Mouse (Mus musculus): ENCODE measurements around the gene Sugt1. TPM values are rescaled to one million over a fixed set of nuclear protein-coding genes. Genes with fewer than 3 reads are reported as not detected.

Gene Sugt1
- polyA plus RNA-seq, 1 experiment from 2014 or later: 186 TPM

DNA sequence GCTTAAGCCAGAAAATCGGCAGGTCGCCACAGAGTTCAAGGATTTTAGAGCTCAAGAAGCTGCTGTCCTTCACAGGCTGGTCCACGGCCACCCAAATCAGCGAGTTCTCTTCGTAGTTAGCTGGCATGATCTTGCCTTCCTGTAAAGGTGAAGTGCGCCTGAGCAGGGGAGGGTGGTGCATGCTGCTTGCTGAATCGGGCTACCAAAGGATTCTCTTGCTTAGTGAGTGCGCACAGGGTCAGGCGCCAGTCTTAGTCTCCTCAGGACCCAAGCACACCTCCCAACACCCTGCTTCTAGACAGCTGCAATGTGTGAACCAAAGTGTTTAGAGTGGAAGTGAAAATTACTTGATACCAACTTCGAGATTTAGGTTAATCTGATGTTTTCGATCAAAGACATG lies 57.9 kb downstream of the Sugt1 start:
- DNase-seq (ENCODE audit: low spot score) (no peak), ATAC-seq (replicated peaks; ENCODE audit: insufficient number of reproducible peaks, low FRiP score, low TSS enrichment, low read depth) (no peak)
- WGBS: 26% methylated on average over 11 of the region's 11 CpGs
- H3K36me3 ChIP-seq (replicated peaks; ENCODE audit: control insufficient read depth, insufficient read depth, low read depth, low read length): no peaks in the 10 kb centered on the region
- H3K4me3 ChIP-seq (ENCODE audit: low read depth, low read length): no peak overlapping the region
- H3K4me1 ChIP-seq (ENCODE audit: control insufficient read depth, insufficient read depth, low read length): no peaks in the 10 kb centered on the region
- no peak overlapping the region for H3K9ac ChIP-seq (replicated peaks; ENCODE audit: low read length)
- H3K27ac ChIP-seq (replicated peaks; ENCODE audit: low read depth, low read length): no peak overlapping the region
- H3K27me3 ChIP-seq (ENCODE audit: control insufficient read depth, insufficient read depth, low read length): no peaks in the 10 kb centered on the region
- no peaks in the 10 kb centered on the region for H3K9me3 ChIP-seq (replicated peaks; ENCODE audit: control insufficient read depth, low read length)
- no peak overlapping the region for H3K4me2 ChIP-seq (ENCODE audit: low read depth, low read length)

DNA sequence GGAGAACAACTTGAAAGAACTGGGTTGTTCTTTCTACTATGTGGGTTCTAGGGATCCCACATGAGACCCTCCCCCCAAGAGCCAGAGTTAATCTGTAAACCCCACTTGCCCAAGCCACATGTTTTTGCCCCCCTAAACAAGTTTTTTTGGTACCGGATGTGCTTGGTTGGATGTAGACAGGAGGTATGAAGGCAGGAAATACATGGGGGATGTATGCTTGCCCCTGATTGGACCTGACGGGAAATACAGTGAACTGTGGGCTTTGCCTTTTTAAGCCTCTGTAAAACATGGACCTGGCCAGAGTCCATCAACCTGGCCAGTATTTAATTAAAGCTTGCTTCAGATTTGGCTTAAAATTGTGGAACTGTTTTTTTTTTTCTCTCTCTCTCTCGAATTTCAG lies 62.2 kb downstream of the Sugt1 start:
- ATAC-seq (replicated peaks; ENCODE audit: insufficient number of reproducible peaks, low FRiP score, low TSS enrichment, low read depth) (no peak), DNase-seq (ENCODE audit: low spot score) (no peak)
- no peak overlapping the region for H3K4me2 ChIP-seq (ENCODE audit: low read depth, low read length)
- H3K9me3 ChIP-seq (replicated peaks; ENCODE audit: control insufficient read depth, low read length): no peaks in the 10 kb centered on the region
- H3K4me1 ChIP-seq (ENCODE audit: control insufficient read depth, insufficient read depth, low read length): no peaks in the 10 kb centered on the region
- no peaks in the 10 kb centered on the region for H3K36me3 ChIP-seq (replicated peaks; ENCODE audit: control insufficient read depth, insufficient read depth, low read depth, low read length)
- 78% methylated on average over 3 of the region's 3 CpGs for WGBS
- no peak overlapping the region for H3K27ac ChIP-seq (replicated peaks; ENCODE audit: low read depth, low read length)
- H3K4me3 ChIP-seq (ENCODE audit: low read depth, low read length): no peak overlapping the region
- no peak overlapping the region for H3K9ac ChIP-seq (replicated peaks; ENCODE audit: low read length)
- H3K27me3 ChIP-seq (ENCODE audit: control insufficient read depth, insufficient read depth, low read length): no peaks in the 10 kb centered on the region

DNA sequence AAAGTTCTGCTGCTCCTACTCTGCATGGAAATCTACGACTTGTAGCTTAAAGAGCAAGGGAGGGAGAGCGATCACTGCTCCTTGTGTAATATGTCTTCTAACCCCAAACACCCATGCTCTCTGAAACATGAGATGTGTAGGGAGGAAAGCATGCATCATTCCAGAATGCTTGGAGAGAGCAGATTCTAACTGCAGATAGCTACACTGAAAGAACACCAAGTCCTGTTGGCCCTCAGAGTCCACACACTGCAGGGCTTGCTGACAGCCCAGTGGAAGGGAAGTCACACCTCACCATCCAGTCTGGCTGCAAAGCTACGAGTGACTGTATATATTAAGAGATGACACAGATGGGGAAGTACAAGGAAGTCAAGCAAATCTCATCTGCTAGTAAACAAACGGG lies 65.2 kb downstream of the Sugt1 start:
- no peaks in the 10 kb centered on the region for H3K9me3 ChIP-seq (replicated peaks; ENCODE audit: control insufficient read depth, low read length)
- H3K4me3 ChIP-seq (ENCODE audit: low read depth, low read length): no peak overlapping the region
- no peak overlapping the region for H3K9ac ChIP-seq (replicated peaks; ENCODE audit: low read length)
- H3K4me1 ChIP-seq (ENCODE audit: control insufficient read depth, insufficient read depth, low read length): no peaks in the 10 kb centered on the region
- no peak for ATAC-seq (replicated peaks; ENCODE audit: insufficient number of reproducible peaks, low FRiP score, low TSS enrichment, low read depth)
- no peaks in the 10 kb centered on the region for H3K27me3 ChIP-seq (ENCODE audit: control insufficient read depth, insufficient read depth, low read length)
- no peak overlapping the region for H3K4me2 ChIP-seq (ENCODE audit: low read depth, low read length)
- H3K36me3 ChIP-seq (replicated peaks; ENCODE audit: control insufficient read depth, insufficient read depth, low read depth, low read length): no peaks in the 10 kb centered on the region
- DNase-seq (ENCODE audit: low spot score): no peak
- no peak overlapping the region for H3K27ac ChIP-seq (replicated peaks; ENCODE audit: low read depth, low read length)
- 78% methylated on average over 4 of the region's 4 CpGs for WGBS

DNA sequence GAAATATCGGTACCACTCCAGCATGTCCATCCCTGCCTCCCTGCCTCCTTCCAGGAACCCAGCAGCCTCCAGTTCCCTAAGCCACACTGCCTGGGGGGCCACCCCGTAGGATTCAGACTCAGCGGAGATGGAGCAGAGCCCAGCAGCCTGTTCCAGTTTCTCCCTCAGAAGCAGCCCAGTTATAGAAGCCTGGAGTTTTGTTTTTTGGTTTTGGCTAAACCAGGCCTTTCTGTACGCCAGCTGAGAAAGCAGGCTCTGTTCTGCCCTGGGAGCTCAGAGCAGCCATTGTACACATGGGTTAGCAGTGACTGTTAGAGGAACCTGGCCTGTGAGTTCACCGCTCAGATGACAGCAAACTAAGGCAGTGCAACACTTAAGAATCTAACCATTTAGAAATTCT lies 70.8 kb downstream of the Sugt1 start:
- 49% methylated on average over 5 of the region's 5 CpGs for WGBS

DNA sequence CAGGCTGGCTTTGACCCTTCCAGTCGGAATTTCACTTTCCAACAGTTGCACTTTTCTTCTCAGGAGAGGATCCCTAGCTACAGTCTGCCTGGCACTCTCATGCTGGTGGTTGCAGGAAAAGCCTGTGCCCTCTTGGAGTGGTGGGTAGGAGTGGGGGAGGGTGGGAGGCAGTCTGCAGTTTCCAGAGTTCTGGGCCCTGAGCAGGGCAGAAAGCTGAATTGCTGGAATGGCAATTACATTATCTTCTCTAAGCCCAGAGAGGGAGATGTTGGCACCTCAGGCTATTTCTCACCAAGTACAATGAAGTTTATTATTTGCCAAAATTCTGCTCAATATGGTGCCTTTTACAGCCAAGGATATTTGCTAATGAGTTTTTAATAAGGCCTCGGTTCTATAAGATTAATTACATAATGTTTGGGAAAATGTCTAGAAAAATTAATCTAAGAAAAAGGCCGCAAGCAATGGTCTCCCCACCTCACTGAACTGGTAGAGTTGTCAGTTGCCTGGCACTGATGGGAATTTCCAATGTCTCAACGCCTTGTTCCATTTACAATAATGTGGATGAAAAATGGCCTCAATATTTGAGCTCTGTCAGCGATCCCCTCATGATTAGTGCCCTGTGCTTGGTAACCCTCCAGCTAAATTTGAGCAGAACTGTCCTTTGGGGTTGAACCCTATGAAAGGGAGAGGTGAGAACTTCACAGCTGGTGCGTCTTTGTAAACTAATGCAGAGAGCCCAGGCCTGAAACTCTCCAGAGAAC lies 71.4 kb downstream of the Sugt1 start:
- Histone ChIP-seq H3K4me3 (ENCODE audit: low read depth, low read length) (no peak overlapping the region), H3K9ac (replicated peaks; ENCODE audit: low read length) (no peak overlapping the region), H3K27ac (replicated peaks; ENCODE audit: low read depth, low read length) (no peak overlapping the region), H3K4me2 (ENCODE audit: low read depth, low read length) (no peak overlapping the region), H3K9me3 (replicated peaks; ENCODE audit: control insufficient read depth, low read length) (no peaks in the 10 kb centered on the region), H3K4me1 (ENCODE audit: control insufficient read depth, insufficient read depth, low read length) (no peaks in the 10 kb centered on the region), H3K36me3 (replicated peaks; ENCODE audit: control insufficient read depth, insufficient read depth, low read depth, low read length) (no peaks in the 10 kb centered on the region), H3K27me3 (ENCODE audit: control insufficient read depth, insufficient read depth, low read length) (no peaks in the 10 kb centered on the region)
- ATAC-seq (replicated peaks; ENCODE audit: insufficient number of reproducible peaks, low FRiP score, low TSS enrichment, low read depth) (no peak), DNase-seq (ENCODE audit: low spot score) (no peak)
- WGBS: 73% methylated on average over 6 of the region's 6 CpGs

More for the DNA sequence above, 70.8 kb downstream of the Sugt1 start:
- Histone ChIP-seq H3K4me1 (ENCODE audit: control insufficient read depth, insufficient read depth, low read length) (no peaks in the 10 kb centered on the region), H3K27ac (replicated peaks; ENCODE audit: low read depth, low read length) (no peak overlapping the region), H3K27me3 (ENCODE audit: control insufficient read depth, insufficient read depth, low read length) (no peaks in the 10 kb centered on the region), H3K4me2 (ENCODE audit: low read depth, low read length) (no peak overlapping the region), H3K36me3 (replicated peaks; ENCODE audit: control insufficient read depth, insufficient read depth, low read depth, low read length) (no peaks in the 10 kb centered on the region), H3K4me3 (ENCODE audit: low read depth, low read length) (no peak overlapping the region), H3K9me3 (replicated peaks; ENCODE audit: control insufficient read depth, low read length) (no peaks in the 10 kb centered on the region), H3K9ac (replicated peaks; ENCODE audit: low read length) (no peak overlapping the region)
- no peak for DNase-seq (ENCODE audit: low spot score)
- ATAC-seq (replicated peaks; ENCODE audit: insufficient number of reproducible peaks, low FRiP score, low TSS enrichment, low read depth): no peak

DNA sequence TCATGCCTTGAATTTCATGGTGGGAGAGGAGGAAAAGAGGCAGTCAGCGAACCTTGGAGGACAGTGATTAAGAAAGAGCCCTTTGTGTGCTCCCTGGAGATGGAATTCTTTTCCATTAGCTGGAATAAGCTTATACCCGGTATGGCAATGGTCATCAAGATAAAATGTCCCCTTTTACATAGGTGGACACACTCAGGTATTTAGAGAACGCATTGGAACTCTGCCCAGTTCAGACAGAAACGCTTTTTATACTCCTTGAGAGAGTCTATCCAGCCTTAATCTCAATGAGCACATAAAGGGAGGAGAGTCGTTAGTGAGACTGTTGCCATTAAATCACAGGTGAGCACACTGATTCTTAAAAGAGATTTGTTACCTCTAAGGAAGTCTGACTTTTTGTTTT lies 73.0 kb downstream of the Sugt1 start:
- DNase-seq (ENCODE audit: low spot score) (no peak), ATAC-seq (replicated peaks; ENCODE audit: insufficient number of reproducible peaks, low FRiP score, low TSS enrichment, low read depth) (no peak)
- Histone ChIP-seq H3K4me1 (ENCODE audit: control insufficient read depth, insufficient read depth, low read length) (no peaks in the 10 kb centered on the region), H3K27me3 (ENCODE audit: control insufficient read depth, insufficient read depth, low read length) (no peaks in the 10 kb centered on the region), H3K27ac (replicated peaks; ENCODE audit: low read depth, low read length) (no peak overlapping the region), H3K4me3 (ENCODE audit: low read depth, low read length) (no peak overlapping the region), H3K4me2 (ENCODE audit: low read depth, low read length) (no peak overlapping the region), H3K9me3 (replicated peaks; ENCODE audit: control insufficient read depth, low read length) (no peaks in the 10 kb centered on the region), H3K9ac (replicated peaks; ENCODE audit: low read length) (no peak overlapping the region), H3K36me3 (replicated peaks; ENCODE audit: control insufficient read depth, insufficient read depth, low read depth, low read length) (no peaks in the 10 kb centered on the region)
- 47% methylated on average over 5 of the region's 5 CpGs for WGBS

DNA sequence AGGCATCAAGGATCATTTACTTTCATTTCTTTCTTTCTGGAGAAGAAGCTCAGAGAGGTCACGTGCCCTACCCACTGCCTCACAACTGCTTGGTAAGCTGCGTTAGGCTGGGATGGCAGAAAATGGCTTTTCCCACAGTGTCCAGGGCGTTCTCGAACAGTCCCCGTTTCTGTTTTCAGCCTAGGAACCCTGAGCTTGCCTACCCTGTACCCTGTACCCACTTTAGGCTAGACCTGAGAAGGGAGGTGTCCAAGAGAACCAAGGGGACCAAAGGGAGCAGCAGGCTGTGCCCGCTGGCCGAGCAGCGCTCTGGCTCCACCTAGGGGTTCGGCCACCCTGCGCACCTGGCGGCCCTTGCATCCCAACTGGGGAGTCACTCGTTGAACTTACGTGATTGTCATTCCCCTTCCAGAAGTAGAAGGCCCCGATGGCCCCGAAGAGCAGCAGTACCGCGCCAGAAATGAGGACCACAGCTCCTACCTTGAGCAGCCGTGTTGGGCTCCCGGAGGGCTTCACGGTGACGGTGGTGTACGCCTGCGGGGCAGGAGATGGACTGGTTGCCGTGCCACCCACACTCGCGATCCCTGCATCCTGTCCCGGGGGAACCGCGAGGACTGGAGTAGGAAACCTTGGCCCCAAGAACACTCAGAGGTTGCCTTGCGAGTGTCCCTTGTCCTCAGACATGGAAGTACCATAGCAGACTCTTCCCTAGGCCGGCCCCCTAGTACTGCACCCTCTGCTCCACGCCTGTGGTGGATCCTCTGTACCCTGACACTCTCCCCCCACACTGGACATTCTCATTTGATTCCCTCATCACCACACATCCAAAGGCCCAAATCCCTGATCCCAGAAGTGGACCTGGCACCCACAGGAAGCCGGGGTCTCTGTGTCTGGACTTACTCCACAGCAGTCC lies 73.8 kb downstream of the Sugt1 start:
- no peak overlapping the region for H3K9ac ChIP-seq (replicated peaks; ENCODE audit: low read length)
- peak overlapping the region; percentile 58 for H3K4me2 ChIP-seq (ENCODE audit: low read depth, low read length)
- peak; percentile 75 for ATAC-seq (replicated peaks; ENCODE audit: insufficient number of reproducible peaks, low FRiP score, low TSS enrichment, low read depth)

DNA sequence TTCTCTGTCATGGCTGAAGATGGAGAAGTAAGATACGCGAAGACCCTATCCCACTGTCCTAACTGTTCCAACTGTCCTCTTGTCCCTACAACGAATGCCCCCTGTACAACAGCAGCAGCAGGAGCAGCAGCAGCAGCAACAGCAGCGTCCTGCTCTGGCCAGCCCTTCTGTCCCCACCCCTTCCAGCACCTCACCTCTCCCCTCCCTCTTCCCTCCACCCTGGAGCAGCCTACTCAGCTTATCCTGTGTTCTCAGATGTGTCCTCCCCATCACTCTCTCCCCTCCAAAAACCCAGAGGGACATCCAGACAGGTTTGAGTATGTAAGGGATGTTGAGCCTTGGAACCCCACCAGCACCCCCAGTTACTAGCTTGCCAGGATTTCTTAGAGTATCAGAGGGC lies 74.5 kb downstream of the Sugt1 start, which contains the start of gene Cnmd:
TSS of gene Cnmd (minus strand) at position 170 of the 400 bp plus-strand sequence.
- Histone ChIP-seq H3K4me1 (ENCODE audit: control insufficient read depth, insufficient read depth, low read length) (no peaks in the 10 kb centered on the region), H3K4me3 (ENCODE audit: low read depth, low read length) (peak within 1 kb of the TSS; percentile 18; the same call in 1 of the 2 replicates), H3K9ac (replicated peaks; ENCODE audit: low read length) (no peak within 1 kb of the TSS), H3K36me3 (replicated peaks; ENCODE audit: control insufficient read depth, insufficient read depth, low read depth, low read length) (no peaks in the 10 kb centered on the region), H3K27me3 (ENCODE audit: control insufficient read depth, insufficient read depth, low read length) (no peaks in the 10 kb centered on the region), H3K4me2 (ENCODE audit: low read depth, low read length) (peak within 1 kb of the TSS; percentile 58), H3K9me3 (replicated peaks; ENCODE audit: control insufficient read depth, low read length) (no peaks in the 10 kb centered on the region), H3K27ac (replicated peaks; ENCODE audit: low read depth, low read length) (no peak within 1 kb of the TSS)
- ATAC-seq (replicated peaks; ENCODE audit: insufficient number of reproducible peaks, low FRiP score, low TSS enrichment, low read depth) (no peak), DNase-seq (ENCODE audit: low spot score) (no peak)
- WGBS: 50% methylated on average over 4 of the region's 4 CpGs

More for the DNA sequence above, 73.8 kb downstream of the Sugt1 start:
- peak; percentile 71 for DNase-seq (ENCODE audit: low spot score)
- Histone ChIP-seq H3K4me3 (ENCODE audit: low read depth, low read length) (peak overlapping the region; percentile 18; the same call in 1 of the 2 replicates), H3K27me3 (ENCODE audit: control insufficient read depth, insufficient read depth, low read length) (no peaks in the 10 kb centered on the region), H3K27ac (replicated peaks; ENCODE audit: low read depth, low read length) (no peak overlapping the region), H3K4me1 (ENCODE audit: control insufficient read depth, insufficient read depth, low read length) (no peaks in the 10 kb centered on the region), H3K36me3 (replicated peaks; ENCODE audit: control insufficient read depth, insufficient read depth, low read depth, low read length) (no peaks in the 10 kb centered on the region), H3K9me3 (replicated peaks; ENCODE audit: control insufficient read depth, low read length) (no peaks in the 10 kb centered on the region)
- WGBS: 16% methylated on average over 33 of the region's 33 CpGs
